Mouse (Mus musculus) yolk sac, embryonic 10.5 days (tissue): ENCODE results near the gene Slc4a1ap.

Experiments
- DNase-seq: peaks from one replicate; pipeline ENCODE4 v3.0.0-alpha.2; 2017; ENCODE audit warnings: low spot score

Slc4a1ap gene

DNA sequence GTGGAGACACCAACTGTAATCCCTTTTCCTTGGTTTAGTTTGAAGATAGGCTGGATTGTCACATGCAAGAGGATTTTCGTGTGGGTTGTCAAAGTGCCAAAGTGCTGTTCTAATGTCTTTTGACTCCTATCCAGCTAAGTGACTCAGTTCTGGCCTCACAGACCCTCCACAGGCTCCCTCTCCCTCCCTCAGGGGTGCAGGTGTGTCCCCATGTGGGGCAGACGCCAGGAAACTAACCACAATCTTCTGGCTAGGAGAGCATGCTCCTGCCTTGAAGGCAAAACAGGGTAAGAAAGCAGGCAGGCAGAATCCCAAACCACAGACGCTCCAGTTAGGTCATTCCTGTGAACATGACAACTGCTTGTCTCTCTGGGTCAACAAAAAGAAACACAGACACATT lies 79.4 kb downstream of the Slc4a1ap start:
- DNase-seq: no peak
